ENCODE assay signal across 8 mouse cellular contexts in the genomic region with DNA sequence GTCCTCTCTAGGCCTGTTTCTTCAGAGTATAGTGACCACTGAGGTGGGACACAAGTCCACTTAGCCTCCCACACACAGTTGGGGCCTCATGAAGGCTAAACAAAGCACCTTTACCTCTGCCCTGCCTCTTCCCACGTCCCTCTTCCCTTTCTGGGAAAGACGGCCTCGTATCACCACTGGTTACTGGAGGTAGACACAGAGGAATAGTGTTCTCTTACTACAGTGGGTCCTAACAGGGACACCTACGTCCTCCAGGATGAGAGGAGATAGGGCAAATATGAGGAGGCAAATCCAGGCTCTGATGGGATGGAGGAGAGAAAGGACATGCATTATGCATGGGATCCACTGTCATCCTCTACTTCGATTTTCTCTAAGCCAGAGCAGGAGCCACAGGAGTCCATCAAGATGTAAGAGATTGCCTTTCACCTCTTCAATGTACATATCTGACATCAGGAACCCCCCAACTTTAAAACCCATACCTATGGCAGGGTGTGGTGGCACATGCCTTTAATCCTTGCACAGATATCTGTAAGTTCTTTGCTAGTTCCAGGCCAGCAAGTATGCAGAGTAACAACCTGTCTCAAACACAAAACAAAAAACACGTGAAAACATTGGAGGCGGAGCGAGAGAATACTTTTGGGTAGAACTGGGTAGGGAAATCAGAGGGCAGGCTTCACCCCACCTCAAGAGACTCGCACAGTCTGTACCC. TPM values are rescaled to one million over a fixed set of nuclear protein-coding genes. Genes with fewer than 3 reads are reported as not detected.
DNase-seq lines count a peak whose midpoint lies in the region; ATAC-seq and TF ChIP-seq lines count a peak whose summit lies in the region.

No protein-coding gene starts in this region.

- 32% methylated on average over 9 of the region's 9 CpGs for WGBS in embryonic facial prominence, embryonic 14.5 days
- 37% methylated on average over 9 of the region's 9 CpGs for WGBS in intestine, embryonic 14.5 days
- 37% methylated on average over 9 of the region's 9 CpGs for WGBS in neural tube, embryonic 12.5 days

- no peaks in the 10 kb centered on the region for H3K27me3 ChIP-seq in embryonic facial prominence, embryonic 14.5 days (replicated peaks; ENCODE audit: control insufficient read depth, insufficient read depth, low read length)
- H3K27me3 ChIP-seq in intestine, embryonic 14.5 days (replicated peaks; ENCODE audit: control insufficient read depth, insufficient read depth, low read length), result no peaks in the 10 kb centered on the region
- H3K27me3 ChIP-seq in neural tube, embryonic 12.5 days (replicated peaks), result no peaks in the 10 kb centered on the region

- peak overlapping the region; percentile 90 for H3K9ac ChIP-seq in embryonic facial prominence, embryonic 14.5 days (ENCODE audit: low read depth, low read length)
- H3K9ac ChIP-seq in intestine, embryonic 14.5 days (ENCODE audit: low read length), result peak overlapping the region; percentile 83
- no peak overlapping the region for H3K9ac ChIP-seq in neural tube, embryonic 12.5 days

- H3K36me3 ChIP-seq in embryonic facial prominence, embryonic 14.5 days (ENCODE audit: control insufficient read depth, insufficient read depth, low read length), result peaks cover 28% of the 10 kb centered on the region
- peaks cover 23% of the 10 kb centered on the region for H3K36me3 ChIP-seq in intestine, embryonic 14.5 days (ENCODE audit: control insufficient read depth, insufficient read depth, low read length)
- H3K36me3 ChIP-seq in neural tube, embryonic 12.5 days, result peaks cover 31% of the 10 kb centered on the region

- H3K4me2 ChIP-seq in embryonic facial prominence, embryonic 14.5 days (ENCODE audit: low read depth, low read length), result peak overlapping the region; percentile 75
- H3K4me2 ChIP-seq in intestine, embryonic 14.5 days (ENCODE audit: low read length), result peak overlapping the region; percentile 59
- peak overlapping the region; percentile 72 for H3K4me2 ChIP-seq in neural tube, embryonic 12.5 days (replicated peaks)

- H3K4me3 ChIP-seq in layer of hippocampus, adult 2 months, result peak overlapping the region; percentile 90
- peak overlapping the region; percentile 87 for H3K4me3 ChIP-seq in embryonic facial prominence, embryonic 14.5 days (ENCODE audit: low read depth, low read length)
- H3K4me3 ChIP-seq in intestine, embryonic 14.5 days (ENCODE audit: low read depth, low read length), result peak overlapping the region; percentile 88
- peak overlapping the region; percentile 78 for H3K4me3 ChIP-seq in neural tube, embryonic 12.5 days

- no peaks in the 10 kb centered on the region for H3K9me3 ChIP-seq in embryonic facial prominence, embryonic 14.5 days (ENCODE audit: control insufficient read depth, low read length)
- H3K9me3 ChIP-seq in intestine, embryonic 14.5 days (ENCODE audit: control insufficient read depth, low read length), result no peaks in the 10 kb centered on the region
- H3K9me3 ChIP-seq in neural tube, embryonic 12.5 days, result no peaks in the 10 kb centered on the region

- no peak for TF ChIP-seq CTCF in layer of hippocampus, adult 2 months (conservative IDR thresholded peaks at IDR 0.05)

- DNase-seq in layer of hippocampus, adult 2 months (ENCODE audit: low spot score in 2 of 2), result no peak
- no peak for DNase-seq in layer of hippocampus, adult 18-20 months (ENCODE audit: low spot score in 2 of 2)
- no peak for DNase-seq in embryonic facial prominence, embryonic 14.5 days (ENCODE audit: low spot score)
- DNase-seq in intestine, embryonic 14.5 days (ENCODE audit: low spot score), result no peak
- no peak for DNase-seq in urinary bladder, adult 2 months (ENCODE audit: low spot score)
- no peak for DNase-seq in cerebellum, postnatal 4 days (ENCODE audit: low spot score in 2 of 2)
- DNase-seq in right cerebral cortex, adult 18-20 months, result no peak

- ATAC-seq in embryonic facial prominence, embryonic 14.5 days (ENCODE audit: low read depth), result no peak
- no peak for ATAC-seq in intestine, embryonic 14.5 days (replicated peaks; ENCODE audit: low FRiP score, low TSS enrichment, low read depth)
- peak; percentile 8; the same call in 1 of the 2 replicates for ATAC-seq in neural tube, embryonic 12.5 days (ENCODE audit: low FRiP score, low read depth)

- peak overlapping the region; percentile 94 for H3K27ac ChIP-seq in layer of hippocampus, adult 2 months
- H3K27ac ChIP-seq in embryonic facial prominence, embryonic 14.5 days (replicated peaks; ENCODE audit: low read depth, low read length), result peak overlapping the region; percentile 44; the same call in 1 of the 2 replicates
- H3K27ac ChIP-seq in intestine, embryonic 14.5 days (ENCODE audit: low read depth), result peak overlapping the region; percentile 43; the same call in 1 of the 2 replicates
- no peak overlapping the region for H3K27ac ChIP-seq in neural tube, embryonic 12.5 days

- H3K4me1 ChIP-seq in embryonic facial prominence, embryonic 14.5 days (ENCODE audit: control insufficient read depth, insufficient read depth, low read length), result peaks cover 11% of the 10 kb centered on the region; the same call in 1 of the 2 replicates
- peaks cover 17% of the 10 kb centered on the region for H3K4me1 ChIP-seq in intestine, embryonic 14.5 days (replicated peaks; ENCODE audit: control insufficient read depth, insufficient read depth, low read length)
- peaks cover 17% of the 10 kb centered on the region for H3K4me1 ChIP-seq in neural tube, embryonic 12.5 days

RNA-seq across cellular contexts. Expression of a gene that starts 0.5 kb away (rescaled TPM):
- 10 to 100 TPM; 84.8 to 92.9 TPM for total RNA-seq in layer of hippocampus, adult 2 months (2021)
- total RNA-seq in layer of hippocampus, adult 18-20 months (2021), result 10 to 100 TPM; 77.0 to 97.3 TPM
- polyA plus RNA-seq in embryonic facial prominence, embryonic 14.5 days (2014; fragmentation: Nextera tagmentation; extraction: Ambion mirVana), result 139 and 162 TPM in 2 replicates
- 174 and 189 TPM in 2 replicates for polyA plus RNA-seq in intestine, embryonic 14.5 days (2014; fragmentation: Nextera tagmentation; extraction: Ambion mirVana)
- polyA plus RNA-seq in neural tube, embryonic 12.5 days (2016; fragmentation: Nextera tagmentation; extraction: Ambion mirVana), result 128 and 131 TPM in 2 replicates
- 243 and 277 TPM in 2 replicates for polyA plus RNA-seq in urinary bladder, adult 2 months (2012; rRNA removed)

RNA-seq across cellular contexts. Expression of a gene that starts 4.1 kb away (rescaled TPM):
- total RNA-seq in layer of hippocampus, adult 2 months (2021), result under 1 TPM in 1 of 2 experiments, not detected in 1; 0.17 TPM
- under 1 TPM; 0.22 to 0.30 TPM for total RNA-seq in layer of hippocampus, adult 18-20 months (2021)
- polyA plus RNA-seq in embryonic facial prominence, embryonic 14.5 days (2014; fragmentation: Nextera tagmentation; extraction: Ambion mirVana), result 0.12 TPM in 1 of 2 replicates, not detected in the other
- polyA plus RNA-seq in intestine, embryonic 14.5 days (2014; fragmentation: Nextera tagmentation; extraction: Ambion mirVana), result 0.08 TPM in 1 of 2 replicates, not detected in the other
- polyA plus RNA-seq in neural tube, embryonic 12.5 days (2016; fragmentation: Nextera tagmentation; extraction: Ambion mirVana), result 0.13 and 0.19 TPM in 2 replicates
- 0.30 and 0.31 TPM in 2 replicates for polyA plus RNA-seq in urinary bladder, adult 2 months (2012; rRNA removed)

RNA-seq across cellular contexts. Expression of a gene that starts 5.5 kb away (rescaled TPM):
- 1 to 10 TPM; 1.0 to 2.5 TPM for total RNA-seq in layer of hippocampus, adult 2 months (2021)
- 1 to 10 TPM; 1.6 to 2.5 TPM for total RNA-seq in layer of hippocampus, adult 18-20 months (2021)
- polyA plus RNA-seq in embryonic facial prominence, embryonic 14.5 days (2014; fragmentation: Nextera tagmentation; extraction: Ambion mirVana), result 5.1 and 6.7 TPM in 2 replicates
- polyA plus RNA-seq in intestine, embryonic 14.5 days (2014; fragmentation: Nextera tagmentation; extraction: Ambion mirVana), result 3.1 and 3.3 TPM in 2 replicates
- polyA plus RNA-seq in neural tube, embryonic 12.5 days (2016; fragmentation: Nextera tagmentation; extraction: Ambion mirVana), result 0.92 and 0.94 TPM in 2 replicates
- 4.2 and 4.4 TPM in 2 replicates for polyA plus RNA-seq in urinary bladder, adult 2 months (2012; rRNA removed)

RNA-seq across cellular contexts. Expression of a gene that starts 8.3 kb away (rescaled TPM):
- under 1 TPM; 0.07 to 0.08 TPM for total RNA-seq in layer of hippocampus, adult 2 months (2021)
- total RNA-seq in layer of hippocampus, adult 18-20 months (2021), result not detected
- 0.08 TPM in 1 of 2 replicates, not detected in the other for polyA plus RNA-seq in embryonic facial prominence, embryonic 14.5 days (2014; fragmentation: Nextera tagmentation; extraction: Ambion mirVana)
- polyA plus RNA-seq in intestine, embryonic 14.5 days (2014; fragmentation: Nextera tagmentation; extraction: Ambion mirVana), result not detected in 2 replicates
- polyA plus RNA-seq in neural tube, embryonic 12.5 days (2016; fragmentation: Nextera tagmentation; extraction: Ambion mirVana), result not detected in 2 replicates
- polyA plus RNA-seq in urinary bladder, adult 2 months (2012; rRNA removed), result 0.04 and 0.10 TPM in 2 replicates

RNA-seq across cellular contexts. Expression of a gene that starts 15.2 kb away (rescaled TPM):
- 10 to 100 TPM; 42.5 to 47.9 TPM for total RNA-seq in layer of hippocampus, adult 2 months (2021)
- total RNA-seq in layer of hippocampus, adult 18-20 months (2021), result 10 to 100 TPM; 32.7 to 38.3 TPM
- 34.1 and 43.2 TPM in 2 replicates for polyA plus RNA-seq in embryonic facial prominence, embryonic 14.5 days (2014; fragmentation: Nextera tagmentation; extraction: Ambion mirVana)
- polyA plus RNA-seq in intestine, embryonic 14.5 days (2014; fragmentation: Nextera tagmentation; extraction: Ambion mirVana), result 37.4 and 40.6 TPM in 2 replicates
- 62.3 and 71.7 TPM in 2 replicates for polyA plus RNA-seq in neural tube, embryonic 12.5 days (2016; fragmentation: Nextera tagmentation; extraction: Ambion mirVana)
- 42.6 and 51.9 TPM in 2 replicates for polyA plus RNA-seq in urinary bladder, adult 2 months (2012; rRNA removed)
